Mouse (Mus musculus): Measurements from ENCODE around the gene Polg. TPM values are rescaled to one million over a fixed set of nuclear protein-coding genes. Genes with fewer than 3 reads are reported as not detected.

Gene Polg
- polyA plus RNA-seq, 1 experiment from 2014 or later: 27.8 TPM

Small RNA genes within 50 kb of the gene (microRNA-seq; reads per million reads assigned to microRNA genes)
- 2.9 reads per million, percentile 3 among the genes with 10 or more reads in this experiment for gene Mir9-3

Other genes starting within 250 kb of the Polg start
- gene Abhd2, start 193.2 kb downstream of the Polg start, polyA plus RNA-seq (2014; fragmentation: Nextera tagmentation; extraction: Ambion mirVana): 15.0 and 16.7 TPM in 2 replicates
- 0.45 TPM in 1 of 2 replicates, not detected in the other for gene Rlbp1, start 79.3 kb downstream of the Polg start, polyA plus RNA-seq (2014; fragmentation: Nextera tagmentation; extraction: Ambion mirVana)
- 11.4 and 11.5 TPM in 2 replicates for gene Fanci, start 74.4 kb downstream of the Polg start, polyA plus RNA-seq (2014; fragmentation: Nextera tagmentation; extraction: Ambion mirVana)
- not detected in 2 replicates for gene Rhcg, start 151.3 kb upstream of the Polg start, polyA plus RNA-seq (2014; fragmentation: Nextera tagmentation; extraction: Ambion mirVana)
- gene Ticrr, start 193.8 kb upstream of the Polg start, polyA plus RNA-seq (2014; fragmentation: Nextera tagmentation; extraction: Ambion mirVana): 12.7 and 15.3 TPM in 2 replicates
- gene Kif7, start 249.4 kb upstream of the Polg start, polyA plus RNA-seq (2014; fragmentation: Nextera tagmentation; extraction: Ambion mirVana): 4.2 and 4.4 TPM in 2 replicates